Mouse (Mus musculus) midbrain, postnatal 0 days (tissue): ENCODE data around the gene Laptm4a. TPM values are rescaled to one million over a fixed set of nuclear protein-coding genes. Genes with fewer than 3 reads are reported as not detected.

Source experiments
- ATAC-seq: fragments of 200-750 bp; cut with Nextera tagmentation; 2 replicates; pipeline ENCODE4 v1.8.0; 2017; ENCODE audit warnings: moderate number of reproducible peaks, mild to moderate bottlenecking, moderate TSS enrichment, moderate library complexity; ENCODE audit not compliant: low FRiP score
- DNase-seq: peaks from one replicate; pipeline ENCODE4 v3.0.0-alpha.2; 2015; ENCODE audit warnings: low spot score
- H3K27ac ChIP-seq: fragments of 300-500 bp; sonication (generic); 2 replicates; pipeline ENCODE4 v1.5.1; 2014; ENCODE audit warnings: low read depth, mild to moderate bottlenecking, low read length, mixed read lengths
- H3K27me3 ChIP-seq: fragments of 300-500 bp; sonication (generic); 2 replicates; pipeline ENCODE4 v1.6.1; 2014; ENCODE audit warnings: low read length, control low read depth, mixed read lengths; ENCODE audit not compliant: insufficient read depth
- H3K36me3 ChIP-seq: fragments of 300-500 bp; sonication (generic); 2 replicates; pipeline ENCODE4 v1.6.1; 2014; ENCODE audit warnings: low read length, control low read depth, mixed read lengths; ENCODE audit not compliant: insufficient read depth
- H3K4me1 ChIP-seq: fragments of 300-500 bp; sonication (generic); 2 replicates; pipeline ENCODE4 v1.6.1; 2014; ENCODE audit warnings: mild to moderate bottlenecking, control low read depth, antibody characterized with exemption, low read length, mixed read lengths; ENCODE audit not compliant: insufficient read depth
- H3K4me2 ChIP-seq: fragments of 300-500 bp; sonication (generic); 2 replicates; pipeline ENCODE4 v1.6.1; 2014; ENCODE audit warnings: low read depth, mild to moderate bottlenecking, low read length, mixed read lengths; ENCODE audit not compliant: poor library complexity, severe bottlenecking
- H3K4me3 ChIP-seq: fragments of 300-500 bp; sonication (generic); 2 replicates; pipeline ENCODE4 v1.5.1; 2014; ENCODE audit warnings: low read depth, mild to moderate bottlenecking, low read length, moderate library complexity
- H3K9ac ChIP-seq: fragments of 300-500 bp; sonication (generic); replicated peaks from 2 replicates; pipeline ENCODE4 v1.6.1; 2014; ENCODE audit warnings: mild to moderate bottlenecking, low read length, moderate library complexity, mixed read lengths; ENCODE audit not compliant: poor library complexity, severe bottlenecking
- H3K9me3 ChIP-seq: fragments of 300-500 bp; sonication (generic); 2 replicates; pipeline ENCODE4 v1.6.1; 2016; ENCODE audit warnings: low read length, control low read depth
- CTCF ChIP-seq: IDR thresholded peaks from 2 replicates; pipeline ENCODE4 v1.5.1; 2016; ENCODE audit warnings: antibody characterized with exemption, mild to moderate bottlenecking
- WGBS: fragments of 180-500 bp; shearing (Covaris S2); extraction: QIAGEN DNeasy Blood & Tissue Kit; methylation state at CpG from one replicate; pipeline ENCODE4 v1.1.7; 2014; 5-methylcytosine and 5-hydroxymethylcytosine counted together
- polyA plus RNA-seq: library from polyadenylated mRNA; unstranded; fragments of >200 nt; fragmentation: Nextera tagmentation; extraction: Ambion mirVana; gene quantifications from 2 replicates; pipeline ENCODE4 v1.2.1, GENCODE M21; 2015
- total RNA-seq: library from RNA; depleted of rRNA; stranded (reverse); fragments of >200 nt; gene quantifications from 2 replicates; pipeline ENCODE4 v1.2.3, GENCODE M21; 2014

Gene Laptm4a
- total and polyA plus RNA-seq, 2 experiments from 2014 or later: 177 to 225 TPM

DNA sequence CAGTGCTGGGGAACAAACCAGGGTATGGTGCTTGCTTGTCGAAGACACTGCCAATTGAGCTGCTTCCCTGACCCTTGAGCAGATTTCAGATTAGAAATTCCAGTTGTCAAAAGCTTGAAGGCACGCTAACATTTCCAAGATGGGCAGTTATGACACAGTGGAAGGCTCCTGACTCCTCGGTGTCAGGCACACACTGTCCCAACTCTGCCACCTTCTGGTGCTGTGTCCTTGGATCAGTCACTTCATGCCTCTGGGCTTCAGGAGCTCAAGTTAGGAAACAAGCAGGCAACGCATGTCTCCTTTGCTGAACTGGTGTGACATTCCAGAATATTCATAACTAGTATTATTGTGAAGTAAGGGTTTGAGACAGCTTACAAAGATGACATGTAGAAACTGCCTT lies 39.7 kb upstream of the Laptm4a start:
- DNase-seq (no peak), ATAC-seq (no peak)
- no peaks in the 10 kb centered on the region for H3K27me3 ChIP-seq
- TF ChIP-seq CTCF: no peak; the same call in 1 of the 2 replicates
- 65% methylated on average over 4 of the region's 4 CpGs for WGBS
- no peak overlapping the region for H3K9ac ChIP-seq
- no peaks in the 10 kb centered on the region for H3K36me3 ChIP-seq
- no peak overlapping the region for H3K4me3 ChIP-seq
- H3K4me2 ChIP-seq: no peak overlapping the region
- no peaks in the 10 kb centered on the region for H3K4me1 ChIP-seq
- H3K27ac ChIP-seq: no peak overlapping the region
- no peaks in the 10 kb centered on the region for H3K9me3 ChIP-seq

DNA sequence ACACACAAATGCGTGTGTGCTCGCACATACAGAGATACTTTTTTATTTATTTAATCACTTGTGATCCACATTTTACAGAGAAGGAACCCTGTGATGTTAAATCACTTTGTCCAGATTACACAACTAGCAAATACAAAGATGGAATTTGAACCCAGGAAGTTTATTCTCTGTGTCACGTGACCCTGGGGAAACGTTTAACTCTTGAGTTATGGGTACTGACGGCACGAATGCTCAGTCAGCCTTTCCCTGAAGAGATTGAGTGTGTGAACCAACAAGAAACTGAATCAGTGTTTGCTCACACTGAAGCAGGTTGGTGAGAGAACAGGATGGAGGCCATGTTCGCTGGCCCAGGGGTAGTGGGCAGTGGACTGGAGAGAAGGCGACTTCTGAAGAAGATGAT lies 39.1 kb upstream of the Laptm4a start:
- Histone ChIP-seq H3K27me3 (no peaks in the 10 kb centered on the region), H3K4me3 (no peak overlapping the region), H3K4me2 (no peak overlapping the region), H3K9ac (no peak overlapping the region), H3K36me3 (no peaks in the 10 kb centered on the region), H3K4me1 (no peaks in the 10 kb centered on the region), H3K9me3 (no peaks in the 10 kb centered on the region), H3K27ac (no peak overlapping the region)
- ATAC-seq (no peak), DNase-seq (no peak)
- 83% methylated on average over 8 of the region's 8 CpGs for WGBS
- no peak for TF ChIP-seq CTCF

DNA sequence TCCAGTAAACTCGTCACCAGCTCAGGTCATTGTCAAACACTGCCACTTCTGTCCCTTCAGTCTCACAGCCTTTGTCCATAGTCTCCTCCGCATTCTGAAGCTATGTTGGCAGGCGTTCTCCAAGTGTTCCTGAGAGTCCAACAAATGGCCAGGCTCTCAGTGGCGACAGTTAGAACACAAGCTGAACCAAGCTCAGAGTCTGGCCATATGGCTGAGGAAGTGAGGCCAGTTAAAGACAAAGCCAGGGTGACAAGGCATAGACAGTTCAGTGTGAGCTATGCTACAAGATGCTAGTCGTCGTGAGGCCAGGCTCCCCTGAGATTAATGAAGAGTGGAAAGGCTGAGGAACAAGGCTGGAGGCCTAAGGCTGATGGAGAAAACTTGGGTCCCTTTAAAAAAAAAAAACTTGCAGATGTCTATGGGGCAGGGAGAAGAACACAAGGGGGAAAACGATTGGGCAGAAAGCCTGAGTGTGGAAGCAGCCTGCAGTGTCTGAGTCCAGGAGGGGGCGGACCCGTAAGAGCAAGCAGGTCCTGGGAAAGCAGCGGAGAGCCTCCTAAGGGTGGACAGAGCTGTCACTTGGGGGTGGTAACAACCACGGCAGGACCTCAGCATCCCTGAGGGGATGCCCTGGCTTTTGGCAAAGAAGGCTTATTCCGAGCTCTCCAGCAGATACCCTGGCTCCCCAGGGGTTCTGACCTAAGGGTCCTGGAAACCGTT lies 36.9 kb upstream of the Laptm4a start:
- H3K9ac ChIP-seq: no peak overlapping the region
- peak; percentile 22 for DNase-seq

DNA sequence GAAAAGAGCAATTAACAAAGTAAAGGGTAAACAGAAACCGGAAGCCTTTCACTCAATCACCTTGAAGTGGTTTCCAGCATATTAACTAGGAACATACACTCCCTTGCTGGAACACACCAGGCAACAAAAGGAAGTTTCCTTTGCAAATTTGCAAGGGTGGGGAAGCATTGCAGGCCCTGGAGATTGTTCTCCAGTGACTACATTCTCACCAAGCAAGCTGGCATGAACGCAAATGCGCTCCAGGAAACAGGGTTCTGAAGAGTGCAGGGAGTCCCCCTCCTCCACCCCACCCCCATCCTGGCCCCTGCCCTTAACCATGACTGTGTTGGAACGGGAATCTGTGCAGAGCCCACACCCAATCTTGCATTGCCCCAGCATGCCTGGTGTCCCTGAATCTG lies 36.3 kb upstream of the Laptm4a start:
- Histone ChIP-seq H3K27ac (no peak overlapping the region), H3K9ac (no peak overlapping the region), H3K4me2 (no peak overlapping the region), H3K9me3 (no peaks in the 10 kb centered on the region), H3K4me3 (no peak overlapping the region), H3K27me3 (no peaks in the 10 kb centered on the region), H3K4me1 (no peaks in the 10 kb centered on the region), H3K36me3 (no peaks in the 10 kb centered on the region)
- no peak for TF ChIP-seq CTCF
- 23% methylated on average over 4 of the region's 4 CpGs for WGBS
- DNase-seq (no peak), ATAC-seq (no peak; the same call in 1 of the 2 replicates)

More for the DNA sequence above, 36.9 kb upstream of the Laptm4a start:
- peak; percentile 52; the same call in 1 of the 2 replicates for ATAC-seq
- no peaks in the 10 kb centered on the region for H3K4me1 ChIP-seq
- WGBS: 26% methylated on average over 13 of the region's 13 CpGs
- H3K4me3 ChIP-seq: no peak overlapping the region
- peak; percentile 23; the same call in 1 of the 2 replicates for TF ChIP-seq CTCF
- H3K27ac ChIP-seq: no peak overlapping the region
- no peaks in the 10 kb centered on the region for H3K9me3 ChIP-seq
- H3K36me3 ChIP-seq: no peaks in the 10 kb centered on the region
- H3K27me3 ChIP-seq: no peaks in the 10 kb centered on the region
- no peak overlapping the region for H3K4me2 ChIP-seq

DNA sequence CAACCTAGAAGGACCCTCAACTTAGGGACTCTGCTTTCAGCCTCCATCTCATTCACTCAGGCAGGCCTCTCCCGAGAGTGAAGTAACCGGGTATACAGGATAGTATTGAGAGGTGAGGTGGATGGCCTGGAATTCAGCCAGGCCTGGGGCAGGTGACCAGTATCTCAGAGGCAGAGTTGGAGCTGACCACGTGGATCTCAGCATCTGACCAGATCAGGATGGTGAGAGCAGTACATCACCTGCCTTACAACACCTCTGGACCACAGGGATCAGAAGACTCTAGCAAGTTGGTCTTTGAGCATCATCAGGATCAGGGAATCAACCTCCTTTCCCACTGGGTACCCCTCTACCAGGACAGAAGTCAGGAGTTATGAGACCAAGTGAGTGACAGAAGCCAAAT lies 35.5 kb upstream of the Laptm4a start:
- no peaks in the 10 kb centered on the region for H3K4me1 ChIP-seq
- no peak overlapping the region for H3K9ac ChIP-seq
- ATAC-seq: no peak
- no peak overlapping the region for H3K27ac ChIP-seq
- H3K4me3 ChIP-seq: no peak overlapping the region
- WGBS: 72% methylated on average over 3 of the region's 3 CpGs
- no peaks in the 10 kb centered on the region for H3K27me3 ChIP-seq
- H3K36me3 ChIP-seq: no peaks in the 10 kb centered on the region
- H3K4me2 ChIP-seq: no peak overlapping the region
- DNase-seq: no peak
- no peaks in the 10 kb centered on the region for H3K9me3 ChIP-seq
- no peak for TF ChIP-seq CTCF

DNA sequence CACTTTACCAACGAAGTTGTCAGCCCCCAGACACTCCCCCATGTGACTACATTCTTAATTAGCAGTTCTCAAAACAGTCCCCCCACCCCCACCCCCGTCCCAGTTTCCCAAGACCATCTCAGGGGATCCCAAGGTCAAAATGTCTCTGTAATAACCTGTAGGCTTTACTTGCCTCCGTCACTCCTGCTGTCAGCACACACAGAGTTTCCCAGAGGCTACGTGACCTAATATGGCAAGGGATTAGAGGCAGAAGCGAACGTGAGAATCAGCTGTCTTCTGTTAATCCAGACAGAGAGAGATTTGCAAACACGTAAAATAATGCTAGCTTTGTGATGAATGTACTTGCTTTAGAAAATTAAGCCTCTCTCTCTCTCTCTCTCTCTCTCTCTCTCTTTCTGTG lies 33.0 kb upstream of the Laptm4a start:
- TF ChIP-seq CTCF: no peak
- Histone ChIP-seq H3K9ac (no peak overlapping the region), H3K9me3 (no peaks in the 10 kb centered on the region), H3K4me1 (no peaks in the 10 kb centered on the region), H3K36me3 (no peaks in the 10 kb centered on the region), H3K27me3 (no peaks in the 10 kb centered on the region), H3K27ac (no peak overlapping the region), H3K4me2 (no peak overlapping the region), H3K4me3 (no peak overlapping the region)
- no peak for DNase-seq
- ATAC-seq: no peak
- 28% methylated on average over 7 of the region's 7 CpGs for WGBS
